Mouse (Mus musculus) spleen, adult 2 months (tissue): Measurements from ENCODE around the gene Msrb3.

Source experiments
- CTCF ChIP-seq: fragments of 200-500 bp; IDR thresholded peaks from 2 replicates; pipeline ENCODE4 v1.5.1; 2011; ENCODE audit warnings: mild to moderate bottlenecking, inconsistent platforms; ENCODE audit not compliant: insufficient read depth, insufficient read length, insufficient replicate concordance; ENCODE audit errors: extremely low read depth
- POLR2A ChIP-seq: fragments of 200-500 bp; IDR thresholded peaks from 2 replicates; pipeline ENCODE4 v1.6.1; 2011; ENCODE audit warnings: low read depth, low read length, inconsistent platforms

- no peak for TF ChIP-seq CTCF
- no peak for TF ChIP-seq POLR2A
These were observed 71.1 kb downstream of the Msrb3 start for GRCm38 (mm10) chr10:120827761-120828160.
